Mouse (Mus musculus): ENCODE measurements at regions not wholly inside any gene's neighbourhood (a gene's known extent, or its start where the extent isn't known, plus 50 kb on each side); places are given as distances from the start of the nearest gene placed in this dataset.
A peak's percentile ranks its signal among the peaks of the same experiment; 100 is the strongest.

GRCm38 (mm10) chr8:30941511-30942175 lies 2486.9 kb upstream of the 5930422O12Rik start:
- ATAC-seq (ENCODE audit: insufficient number of reproducible peaks, low FRiP score, low TSS enrichment), result no peak

- ATAC-seq (ENCODE audit: insufficient number of reproducible peaks, low FRiP score, low TSS enrichment), result no peak
Observed at GRCm38 (mm10) chr8:30946154-30947065, 2482.1 kb upstream of the 5930422O12Rik start.

DNA sequence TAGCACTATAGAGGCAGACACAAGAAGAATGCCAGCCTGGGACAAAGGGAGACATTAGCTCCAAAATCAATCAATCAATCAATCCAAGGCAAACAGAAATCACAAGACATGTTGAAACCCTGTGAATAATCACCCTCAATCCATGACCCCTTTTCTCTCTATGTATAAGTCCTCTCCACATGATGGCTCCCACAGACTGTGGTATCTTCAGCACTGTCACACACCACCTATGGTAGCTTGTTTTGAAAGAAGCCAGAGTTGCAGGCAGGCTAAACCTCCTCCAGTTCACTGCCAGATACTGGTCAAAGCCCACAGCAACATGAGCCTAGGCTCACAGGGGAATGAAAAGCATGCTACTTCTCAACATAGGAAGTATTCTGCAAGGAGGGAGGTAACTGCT lies 2475.7 kb upstream of the 5930422O12Rik start:
- no peak for ATAC-seq (ENCODE audit: insufficient number of reproducible peaks, low FRiP score, low TSS enrichment)

DNA sequence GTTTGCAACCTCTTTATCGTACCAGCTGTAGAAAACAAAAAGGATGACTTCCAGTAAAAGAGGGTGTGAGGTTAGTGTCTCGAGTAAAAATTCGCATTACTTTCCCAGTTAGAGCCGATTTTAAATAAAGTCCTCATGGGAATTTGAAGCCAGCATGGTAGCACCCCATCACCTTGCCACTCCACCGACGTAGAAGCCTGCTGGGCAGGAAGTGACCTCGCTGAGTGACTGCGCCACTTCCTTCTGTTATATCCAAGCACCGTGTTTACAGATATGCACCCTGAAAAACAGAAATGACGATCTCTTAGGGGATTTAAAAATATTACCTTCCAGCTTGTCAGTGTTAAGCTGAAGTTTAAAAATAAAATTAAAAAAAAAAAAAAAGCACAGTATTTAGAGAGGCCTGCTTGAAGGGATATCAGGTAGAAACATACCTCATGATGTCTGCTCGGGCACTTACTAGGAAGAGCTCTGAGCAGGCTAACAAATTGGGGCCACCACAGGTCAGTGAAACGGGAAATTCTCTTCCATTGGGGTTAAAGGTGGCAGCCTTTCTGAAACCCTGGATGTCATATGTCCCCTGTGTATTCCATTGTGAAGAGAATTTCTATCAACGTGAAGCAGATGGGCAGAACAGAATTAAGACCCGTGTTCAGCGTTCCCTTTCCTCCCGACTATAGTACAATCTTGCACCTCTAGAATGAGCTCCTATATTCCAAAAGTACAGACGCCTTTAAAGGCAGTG lies 2468.9 kb upstream of the 5930422O12Rik start:
- no peak for ATAC-seq (ENCODE audit: insufficient number of reproducible peaks, low FRiP score, low TSS enrichment)

GRCm38 (mm10) chr8:30960486-30960885 lies 2468.0 kb upstream of the 5930422O12Rik start:
- ATAC-seq (ENCODE audit: insufficient number of reproducible peaks, low FRiP score, low TSS enrichment), result no peak

DNA sequence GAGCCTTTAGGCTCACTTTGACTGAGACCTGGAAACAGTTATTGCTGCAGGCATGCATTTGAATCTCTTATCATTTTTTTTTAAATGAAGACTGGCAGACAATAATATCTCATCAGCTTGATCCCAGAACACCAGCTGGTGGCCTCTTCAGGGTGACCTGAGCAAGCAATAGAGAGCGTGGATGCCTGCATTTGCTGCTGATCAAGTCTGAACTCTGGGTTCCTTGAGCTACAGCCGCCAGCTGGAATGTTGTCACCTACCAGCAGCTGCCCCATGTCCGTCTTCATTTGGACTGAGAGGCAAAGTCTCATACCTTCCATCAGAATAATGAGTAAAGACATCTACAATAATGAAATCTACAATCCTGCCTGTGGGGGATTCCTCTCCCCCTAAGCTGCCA lies 2466.3 kb upstream of the 5930422O12Rik start:
- ATAC-seq (ENCODE audit: insufficient number of reproducible peaks, low FRiP score, low TSS enrichment), result no peak

GRCm38 (mm10) chr8:30982814-30983213 lies 2445.7 kb upstream of the 5930422O12Rik start:
- ATAC-seq (ENCODE audit: insufficient number of reproducible peaks, low FRiP score, low TSS enrichment), result no peak

- ATAC-seq (ENCODE audit: insufficient number of reproducible peaks, low FRiP score, low TSS enrichment), result no peak
Observed at GRCm38 (mm10) chr8:30988051-30988450, 2440.5 kb upstream of the 5930422O12Rik start.

DNA sequence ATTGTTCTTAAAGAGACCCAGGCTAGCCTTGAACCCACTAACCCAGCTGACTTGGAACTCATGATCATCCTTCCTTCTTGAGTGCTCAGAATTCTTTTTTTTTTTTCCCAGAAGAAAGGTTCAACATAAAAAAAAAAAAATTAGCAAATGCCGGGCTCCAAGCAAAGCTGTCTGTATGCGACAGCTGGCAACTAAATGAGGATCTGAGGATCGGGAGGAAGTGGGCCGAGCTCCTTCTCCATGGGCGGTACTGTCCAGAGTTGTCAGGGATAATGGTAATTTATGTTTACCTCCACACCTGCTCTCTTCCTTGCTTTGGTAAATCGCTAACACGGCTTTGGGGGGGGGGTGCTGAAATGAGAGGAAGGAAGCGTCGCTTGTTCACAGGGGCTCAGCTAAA lies 2429.9 kb upstream of the 5930422O12Rik start:
- ATAC-seq (ENCODE audit: insufficient number of reproducible peaks, low FRiP score, low TSS enrichment), result no peak

DNA sequence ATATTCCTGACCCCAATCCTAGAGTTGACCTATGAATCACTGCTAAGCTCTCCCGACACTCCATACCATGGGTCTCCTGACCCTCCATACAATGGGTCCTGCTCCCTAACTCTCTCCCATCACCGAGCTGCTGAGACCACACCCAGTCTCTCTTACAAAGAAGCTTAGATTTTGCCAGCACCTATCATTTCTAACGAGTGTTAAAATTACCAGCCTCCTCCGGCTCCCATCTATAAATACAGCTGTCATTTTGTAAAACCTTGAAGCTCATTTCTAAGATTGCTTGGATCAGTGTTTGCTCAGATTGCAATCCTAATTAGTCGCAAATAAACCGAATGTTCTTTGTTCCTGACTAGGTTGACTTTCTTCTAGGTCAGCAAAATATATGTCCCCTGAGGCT lies 2428.4 kb upstream of the 5930422O12Rik start:
- ATAC-seq (ENCODE audit: insufficient number of reproducible peaks, low FRiP score, low TSS enrichment), result no peak

DNA sequence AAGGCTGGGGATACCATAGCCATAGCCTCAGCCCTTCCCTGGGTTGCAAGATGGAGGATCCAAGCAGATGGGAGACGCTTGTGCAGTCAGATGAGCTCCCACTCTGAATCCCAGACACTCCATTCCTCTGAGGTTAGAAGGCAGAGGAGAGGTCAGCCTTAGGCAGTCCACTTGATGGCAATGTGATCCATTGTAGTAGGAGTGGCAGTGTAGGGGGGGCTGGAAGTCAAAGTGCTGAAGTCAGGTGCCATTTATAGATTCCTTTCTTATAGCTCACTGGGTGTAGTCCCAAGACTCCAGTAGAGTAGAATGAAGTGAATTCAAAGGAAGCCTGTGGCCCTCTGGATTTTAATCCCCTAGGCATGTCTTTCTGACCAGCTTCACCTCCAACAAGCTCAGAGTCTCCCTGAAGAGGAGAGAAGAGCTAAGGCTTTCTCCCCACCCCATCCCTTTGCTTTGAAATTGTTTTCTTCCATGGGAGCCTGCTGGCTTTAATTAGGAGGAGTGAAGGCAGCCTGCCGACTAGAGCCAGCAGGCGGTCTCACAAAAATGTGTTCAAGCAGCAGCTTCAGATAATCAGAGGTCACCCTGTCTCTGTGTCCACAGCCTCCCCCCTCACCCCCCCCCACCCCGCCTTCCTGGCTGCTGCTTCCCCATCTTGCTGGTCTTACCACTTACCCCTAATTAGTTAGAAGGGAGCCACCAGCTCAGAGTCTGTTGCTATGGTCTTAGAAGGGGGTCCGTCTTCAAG lies 2426.4 kb upstream of the 5930422O12Rik start:
- ATAC-seq (ENCODE audit: insufficient number of reproducible peaks, low FRiP score, low TSS enrichment), result no peak

- ATAC-seq (ENCODE audit: insufficient number of reproducible peaks, low FRiP score, low TSS enrichment), result no peak
Observed at GRCm38 (mm10) chr8:31008309-31008708, 2420.2 kb upstream of the 5930422O12Rik start.

DNA sequence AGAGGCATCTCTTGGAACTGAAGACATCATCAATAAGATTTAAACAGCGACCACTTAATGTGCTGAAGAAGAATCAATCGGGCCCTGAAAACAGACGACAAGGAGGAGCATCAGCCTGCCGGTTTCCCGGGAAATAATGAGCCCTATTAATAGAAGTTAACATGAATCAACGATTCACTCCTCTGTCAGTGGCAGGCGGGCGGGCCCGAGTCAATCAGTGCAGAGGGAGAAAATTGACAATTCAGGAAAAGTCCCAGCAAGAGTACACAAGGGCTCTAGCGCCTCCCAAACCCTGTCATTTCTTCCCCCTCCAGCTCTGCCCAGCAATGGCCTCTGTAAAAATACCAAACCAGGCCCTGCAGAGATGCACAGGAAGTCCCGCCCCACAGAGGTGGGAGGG lies 2416.4 kb upstream of the 5930422O12Rik start:
- no peak for ATAC-seq (ENCODE audit: insufficient number of reproducible peaks, low FRiP score, low TSS enrichment)

DNA sequence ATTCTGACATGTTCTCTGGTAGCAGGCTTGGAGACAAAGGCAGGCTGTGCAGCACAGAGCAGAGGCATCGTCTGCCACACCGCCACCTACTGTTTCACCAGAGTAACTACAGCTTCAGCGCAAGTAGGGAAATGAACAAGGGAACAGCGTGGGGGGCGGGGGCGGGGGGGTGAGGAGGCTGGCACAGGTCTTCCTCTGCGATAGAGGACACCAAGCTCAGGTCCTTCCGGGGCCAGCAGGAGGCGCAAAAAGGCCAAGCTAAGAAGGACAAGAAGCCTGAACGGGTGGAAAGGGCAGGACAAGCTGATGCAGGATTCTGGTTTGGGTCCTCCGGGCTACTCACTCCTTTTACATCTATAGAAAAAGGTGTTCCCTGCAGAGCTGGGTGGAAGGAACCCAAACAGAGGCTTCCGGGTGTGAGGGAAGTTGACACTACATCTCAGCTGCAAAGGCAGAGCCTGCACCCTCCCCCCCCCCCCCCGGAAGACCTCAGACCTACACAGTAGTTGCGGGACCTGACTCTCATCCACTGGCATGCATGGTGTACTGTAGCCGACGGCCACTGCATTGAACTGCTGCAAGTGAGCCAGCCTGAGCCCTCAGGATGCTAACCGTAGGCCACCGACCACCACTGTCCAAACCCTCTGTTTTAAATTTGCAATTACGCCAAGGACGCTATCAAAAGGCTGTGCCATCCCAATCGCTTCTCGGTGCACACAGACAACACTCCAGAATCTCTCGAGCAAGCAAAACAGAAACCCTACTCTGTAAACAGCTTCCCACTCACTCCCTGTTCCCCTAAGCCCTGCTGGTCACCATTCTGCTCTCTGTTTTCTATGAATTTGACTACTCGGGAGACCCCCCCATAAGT lies 2396.6 kb upstream of the 5930422O12Rik start:
- ATAC-seq (ENCODE audit: insufficient number of reproducible peaks, low FRiP score, low TSS enrichment), result peak; percentile 84

DNA sequence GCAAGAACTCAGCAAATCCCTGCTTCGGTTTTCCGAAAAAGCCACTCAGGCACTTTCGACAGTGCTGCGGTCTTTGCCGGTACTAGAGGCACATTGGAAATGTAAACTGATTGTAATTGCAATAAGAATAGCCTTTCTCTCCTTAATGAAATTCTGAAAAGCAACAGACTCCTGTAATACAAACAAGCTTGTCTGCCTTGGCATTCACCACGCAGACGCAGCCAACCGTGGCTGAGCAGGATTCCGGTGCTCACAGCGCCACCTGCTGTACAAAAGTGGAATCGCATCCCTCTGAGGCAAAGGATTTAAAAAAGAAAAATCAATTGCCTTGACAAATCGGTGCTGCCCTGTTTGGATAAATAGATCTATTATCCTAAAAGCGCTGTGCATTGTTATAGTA lies 2395.2 kb upstream of the 5930422O12Rik start:
- peak; percentile 72 for ATAC-seq (ENCODE audit: insufficient number of reproducible peaks, low FRiP score, low TSS enrichment)

- no peak for ATAC-seq (ENCODE audit: insufficient number of reproducible peaks, low FRiP score, low TSS enrichment)
Observed at GRCm38 (mm10) chr8:31036892-31037291, 2391.6 kb upstream of the 5930422O12Rik start.

Data from cerebellum, adult (tissue).